Mouse (Mus musculus): ENCODE results near the gene Gm525. TPM values are rescaled to one million over a fixed set of nuclear protein-coding genes. Genes with fewer than 3 reads are reported as not detected.

Gm525 gene
- total and polyA plus RNA-seq, 3 experiments, result 0.34 TPM; not detected in 2

GRCm38 (mm10) chr11:89132406-89132805 lies 58.8 kb downstream of the Gm525 start:
- no peak overlapping the region for H3K4me2 ChIP-seq (ENCODE audit: insufficient read depth, low read depth, poor library complexity, severe bottlenecking)
- H3K4me1 ChIP-seq (ENCODE audit: control insufficient read depth in 1 of 2, insufficient read depth in 2 of 2), result no peaks in the 10 kb centered on the region
- H3K79me2 ChIP-seq (replicated peaks; ENCODE audit: control insufficient read depth, extremely low read depth, insufficient read depth, poor library complexity, severe bottlenecking), result no peaks in the 10 kb centered on the region
- DNase-seq (ENCODE audit: extremely low read depth), result no peak
- no peaks in the 10 kb centered on the region for H3K27me3 ChIP-seq (replicated peaks)
- H3K4me3 ChIP-seq (replicated peaks in 1 of 3; ENCODE audit: low read depth in 2 of 3, low read length in 2 of 3, poor library complexity in 1 of 3), result no peak overlapping the region
- dilution Hi-C loops (cut with MboI; ENCODE audit: extremely low pct_ligation_motif_present, extremely low pct_unique_long_range_greater_than_20kb, low sequenced_read_pairs) (no loop called here), in situ Hi-C loops (cut with MboI; ENCODE audit: low pct_ligation_motif_present, low pct_unique_long_range_greater_than_20kb, low sequenced_read_pairs) (no loop called here)
- H3K36me3 ChIP-seq (replicated peaks in 1 of 2; ENCODE audit: control insufficient read depth in 1 of 2, insufficient read depth in 1 of 2, low read length in 1 of 2), result no peaks in the 10 kb centered on the region
- no peak for TF ChIP-seq HCFC1 (IDR thresholded peaks at IDR 0.05; ENCODE audit: low read depth, low read length)
- no peak for TF ChIP-seq JUND (conservative IDR thresholded peaks at IDR 0.05; ENCODE audit: low read depth, low read length)
- no peak for TF ChIP-seq USF2 (conservative IDR thresholded peaks at IDR 0.05; ENCODE audit: low read depth, low read length)
- TF ChIP-seq ZKSCAN1 (IDR thresholded peaks at IDR 0.05; ENCODE audit: borderline replicate concordance, low read depth, low read length), result no peak
- TF ChIP-seq POLR2A (IDR thresholded peaks at IDR 0.05; ENCODE audit: low read depth, low read length), result no peak
- TF ChIP-seq UBTF (IDR thresholded peaks at IDR 0.05; ENCODE audit: low read depth, low read length), result no peak
- no peak for TF ChIP-seq TCF12 (IDR thresholded peaks at IDR 0.05; ENCODE audit: low read depth, low read length)
- no peak for TF ChIP-seq CTCF (conservative IDR thresholded peaks at IDR 0.05 in 1 of 2, IDR thresholded peaks at IDR 0.05 in 1 of 2; ENCODE audit: low read depth in 2 of 2, low read length in 2 of 2)
- no peak for TF ChIP-seq POLR2AphosphoS2 (IDR thresholded peaks at IDR 0.05; ENCODE audit: low read depth, low read length)
- no peak for TF ChIP-seq TBP (conservative IDR thresholded peaks at IDR 0.05; ENCODE audit: low read depth, low read length)
- no peak for TF ChIP-seq CHD1 (IDR thresholded peaks at IDR 0.05; ENCODE audit: low read depth, low read length)
- TF ChIP-seq MAFK (IDR thresholded peaks at IDR 0.05; ENCODE audit: insufficient replicate concordance, low read length), result no peak
- H3K27ac ChIP-seq (ENCODE audit: insufficient read depth, low read depth), result no peak overlapping the region
- no peak overlapping the region for H3K9ac ChIP-seq (ENCODE audit: insufficient read depth, low read depth)
- no peaks in the 10 kb centered on the region for H3K9me3 ChIP-seq (replicated peaks; ENCODE audit: low read length)

DNA sequence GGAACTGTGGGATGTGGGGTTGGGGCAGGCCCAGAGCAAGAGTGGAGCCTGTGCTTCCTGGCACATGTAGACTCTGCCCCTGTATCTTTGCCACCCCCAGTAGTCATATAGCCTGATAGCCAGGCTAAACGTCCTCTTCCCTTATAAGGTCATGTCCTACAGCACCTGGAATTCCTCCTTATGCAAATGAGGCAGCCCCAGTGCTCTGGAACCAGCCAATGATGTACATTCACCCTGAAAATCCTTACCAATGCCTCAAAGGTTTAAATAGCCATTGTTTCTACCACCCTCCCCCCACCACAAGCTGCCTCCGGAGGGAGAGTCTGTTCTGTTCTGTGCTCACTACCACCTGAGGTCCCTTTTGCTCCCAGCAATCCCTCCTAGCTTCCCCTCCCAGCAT lies 60.6 kb downstream of the Gm525 start:
- no peak overlapping the region for H3K27ac ChIP-seq (ENCODE audit: insufficient read depth, low read depth)
- H3K4me2 ChIP-seq (ENCODE audit: insufficient read depth, low read depth, poor library complexity, severe bottlenecking), result no peak overlapping the region
- no peaks in the 10 kb centered on the region for H3K36me3 ChIP-seq (replicated peaks in 1 of 2; ENCODE audit: control insufficient read depth in 1 of 2, insufficient read depth in 1 of 2, low read length in 1 of 2)
- in situ Hi-C loops (cut with MboI; ENCODE audit: low pct_ligation_motif_present, low pct_unique_long_range_greater_than_20kb, low sequenced_read_pairs) (no loop called here), dilution Hi-C loops (cut with MboI; ENCODE audit: extremely low pct_ligation_motif_present, extremely low pct_unique_long_range_greater_than_20kb, low sequenced_read_pairs) (no loop called here)
- H3K9me3 ChIP-seq (replicated peaks; ENCODE audit: low read length), result peaks cover 5% of the 10 kb centered on the region
- no peaks in the 10 kb centered on the region for H3K27me3 ChIP-seq (replicated peaks)
- H3K4me1 ChIP-seq (ENCODE audit: control insufficient read depth in 1 of 2, insufficient read depth in 2 of 2), result no peaks in the 10 kb centered on the region
- TF ChIP-seq CHD1 (IDR thresholded peaks at IDR 0.05; ENCODE audit: low read depth, low read length), result no peak
- no peak for TF ChIP-seq USF2 (conservative IDR thresholded peaks at IDR 0.05; ENCODE audit: low read depth, low read length)
- no peak for TF ChIP-seq MAX (IDR thresholded peaks at IDR 0.05; ENCODE audit: low read length)
- no peak for TF ChIP-seq ELF1 (IDR thresholded peaks at IDR 0.05; ENCODE audit: low read depth, low read length)
- TF ChIP-seq ZKSCAN1 (IDR thresholded peaks at IDR 0.05; ENCODE audit: borderline replicate concordance, low read depth, low read length), result no peak
- no peak for TF ChIP-seq TBP (conservative IDR thresholded peaks at IDR 0.05; ENCODE audit: low read depth, low read length)
- no peak for TF ChIP-seq MXI1 (IDR thresholded peaks at IDR 0.05; ENCODE audit: low read depth, low read length)
- no peak for DNase-seq (ENCODE audit: extremely low read depth)
- no peak overlapping the region for H3K9ac ChIP-seq (ENCODE audit: insufficient read depth, low read depth)
- H3K4me3 ChIP-seq (replicated peaks in 1 of 3; ENCODE audit: low read depth in 2 of 3, low read length in 2 of 3, poor library complexity in 1 of 3), result no peak overlapping the region
- no peaks in the 10 kb centered on the region for H3K79me2 ChIP-seq (replicated peaks; ENCODE audit: control insufficient read depth, extremely low read depth, insufficient read depth, poor library complexity, severe bottlenecking)

GRCm38 (mm10) chr11:89137915-89138314 lies 64.3 kb downstream of the Gm525 start:
- in situ Hi-C loops (cut with MboI; ENCODE audit: low pct_ligation_motif_present, low pct_unique_long_range_greater_than_20kb, low sequenced_read_pairs), result no loop called here
- no peak for TF ChIP-seq CHD1 (IDR thresholded peaks at IDR 0.05; ENCODE audit: low read depth, low read length)
- peak; percentile 25 to 43; a peak in 3 of 4 replicates for TF ChIP-seq CTCF (conservative IDR thresholded peaks at IDR 0.05 in 1 of 2, IDR thresholded peaks at IDR 0.05 in 1 of 2; ENCODE audit: low read depth in 2 of 2, low read length in 2 of 2)
- H3K9ac ChIP-seq (ENCODE audit: insufficient read depth, low read depth), result no peak overlapping the region
- H3K27ac ChIP-seq (ENCODE audit: insufficient read depth, low read depth), result no peak overlapping the region
- no peaks in the 10 kb centered on the region for H3K27me3 ChIP-seq (replicated peaks)
- DNase-seq (ENCODE audit: extremely low read depth), result no peak
- H3K79me2 ChIP-seq (replicated peaks; ENCODE audit: control insufficient read depth, extremely low read depth, insufficient read depth, poor library complexity, severe bottlenecking), result no peaks in the 10 kb centered on the region
- dilution Hi-C loops (cut with MboI; ENCODE audit: extremely low pct_ligation_motif_present, extremely low pct_unique_long_range_greater_than_20kb, low sequenced_read_pairs), result no loop called here
- H3K36me3 ChIP-seq (replicated peaks in 1 of 2; ENCODE audit: control insufficient read depth in 1 of 2, insufficient read depth in 1 of 2, low read length in 1 of 2), result no peaks in the 10 kb centered on the region
- peaks cover 9% of the 10 kb centered on the region for H3K9me3 ChIP-seq (replicated peaks; ENCODE audit: low read length)
- no peak overlapping the region for H3K4me3 ChIP-seq (replicated peaks in 1 of 3; ENCODE audit: low read depth in 2 of 3, low read length in 2 of 3, poor library complexity in 1 of 3)
- H3K4me2 ChIP-seq (ENCODE audit: insufficient read depth, low read depth, poor library complexity, severe bottlenecking), result no peak overlapping the region
- H3K4me1 ChIP-seq (ENCODE audit: control insufficient read depth in 1 of 2, insufficient read depth in 2 of 2), result no peaks in the 10 kb centered on the region

Other genes starting within 250 kb of the Gm525 start
- gene Akap1, start 209.3 kb upstream of the Gm525 start, total RNA-seq (2012; rRNA removed), result 46.4 and 57.6 TPM in 2 replicates
- 47.5 and 51.6 TPM in 2 replicates for gene Akap1, start 209.3 kb upstream of the Gm525 start, total RNA-seq (2014; rRNA removed)
- 53.4 and 54.8 TPM in 2 replicates for gene Akap1, start 209.3 kb upstream of the Gm525 start, polyA plus RNA-seq (2012; ENCODE audit: insufficient read length, low read depth)
- gene Scpep1, start 118.4 kb upstream of the Gm525 start, total RNA-seq (2012; rRNA removed), result 98.9 and 121 TPM in 2 replicates
- gene Scpep1, start 118.4 kb upstream of the Gm525 start, total RNA-seq (2014; rRNA removed), result 84.5 and 101 TPM in 2 replicates
- gene Scpep1, start 118.4 kb upstream of the Gm525 start, polyA plus RNA-seq (2012; ENCODE audit: insufficient read length, low read depth), result 202 and 210 TPM in 2 replicates
- gene Elobl, start 106.9 kb upstream of the Gm525 start, total RNA-seq (2012; rRNA removed), result not detected in 2 replicates
- gene Elobl, start 106.9 kb upstream of the Gm525 start, total RNA-seq (2014; rRNA removed), result not detected in 2 replicates
- gene Elobl, start 106.9 kb upstream of the Gm525 start, polyA plus RNA-seq (2012; ENCODE audit: insufficient read length, low read depth), result not detected in 2 replicates
- 28.5 and 33.0 TPM in 2 replicates for gene Coil, start 103.6 kb upstream of the Gm525 start, total RNA-seq (2012; rRNA removed)
- gene Coil, start 103.6 kb upstream of the Gm525 start, total RNA-seq (2014; rRNA removed), result 37.4 and 41.3 TPM in 2 replicates
- gene Coil, start 103.6 kb upstream of the Gm525 start, polyA plus RNA-seq (2012; ENCODE audit: insufficient read length, low read depth), result 35.2 and 35.4 TPM in 2 replicates
- gene Trim25, start 74.5 kb upstream of the Gm525 start, total RNA-seq (2012; rRNA removed), result 19.5 and 20.1 TPM in 2 replicates
- gene Trim25, start 74.5 kb upstream of the Gm525 start, total RNA-seq (2014; rRNA removed), result 5.1 and 6.1 TPM in 2 replicates
- 41.2 and 48.3 TPM in 2 replicates for gene Trim25, start 74.5 kb upstream of the Gm525 start, polyA plus RNA-seq (2012; ENCODE audit: insufficient read length, low read depth)
- gene Dgke, start 7.0 kb upstream of the Gm525 start, total RNA-seq (2012; rRNA removed), result 4.8 and 5.8 TPM in 2 replicates
- gene Dgke, start 7.0 kb upstream of the Gm525 start, total RNA-seq (2014; rRNA removed), result 13.4 and 14.3 TPM in 2 replicates
- gene Dgke, start 7.0 kb upstream of the Gm525 start, polyA plus RNA-seq (2012; ENCODE audit: insufficient read length, low read depth), result 15.0 and 17.0 TPM in 2 replicates
- not detected in 2 replicates for gene Nog, start 228.5 kb downstream of the Gm525 start, total RNA-seq (2012; rRNA removed)
- gene Nog, start 228.5 kb downstream of the Gm525 start, total RNA-seq (2014; rRNA removed), result not detected in 2 replicates
- not detected in 2 replicates for gene Nog, start 228.5 kb downstream of the Gm525 start, polyA plus RNA-seq (2012; ENCODE audit: insufficient read length, low read depth)

Measured in CH12.LX (cell line).